8 mouse cellular contexts compared by ENCODE assay signal in the genomic region with DNA sequence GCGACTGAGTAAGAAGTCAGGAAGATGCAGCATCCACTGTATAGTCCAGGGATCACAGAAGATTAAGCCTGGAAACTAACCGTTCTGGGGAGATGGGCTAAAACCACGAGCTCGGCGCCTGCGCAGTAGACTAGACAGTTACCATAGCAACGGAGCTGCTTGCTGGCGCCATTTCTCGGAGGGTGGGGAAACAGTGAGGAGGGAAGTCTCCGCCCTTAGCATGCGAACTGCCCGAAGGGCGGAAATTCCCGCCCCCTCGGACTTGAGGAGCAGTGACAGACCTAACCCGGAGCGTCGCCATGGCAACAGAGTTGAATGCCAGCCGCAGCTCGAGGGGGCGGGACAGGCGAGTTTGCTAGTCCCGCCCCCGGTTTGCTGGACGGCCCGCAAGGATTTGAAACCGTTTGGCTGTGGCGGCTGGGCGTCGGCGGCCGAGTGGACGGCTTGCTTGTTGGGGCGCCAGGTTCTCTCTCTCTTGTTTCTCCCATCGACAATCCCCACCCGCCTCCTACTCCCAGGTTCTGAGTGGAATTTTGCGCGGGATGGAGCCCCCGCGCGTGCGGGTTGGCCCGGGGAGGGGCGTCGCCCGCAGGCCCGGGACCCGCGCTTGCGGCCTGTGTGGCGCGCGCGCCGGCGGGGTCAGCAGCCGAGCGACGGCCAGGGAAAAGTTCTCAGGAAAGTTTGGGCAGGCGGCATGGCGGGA. TPM values are rescaled to one million over a fixed set of nuclear protein-coding genes. Genes with fewer than 3 reads are reported as not detected.
A peak's percentile ranks its signal among the peaks of the same experiment; 100 is the strongest.
DNase-seq lines count a peak whose midpoint lies in the region; ATAC-seq lines count a peak whose summit lies in the region.

A gene (plus strand): TSS at position 304 of the 703 bp plus-strand sequence.

- no peaks in the 10 kb centered on the region for H3K36me3 ChIP-seq in heart, embryonic 14.5 days (ENCODE audit: control insufficient read depth, insufficient read depth, low read length)
- H3K36me3 ChIP-seq in liver, embryonic 13.5 days: no peaks in the 10 kb centered on the region
- no peaks in the 10 kb centered on the region for H3K36me3 ChIP-seq in stomach, embryonic 16.5 days (ENCODE audit: control insufficient read depth, insufficient read depth, low read length)

- no peaks in the 10 kb centered on the region for H3K9me3 ChIP-seq in heart, embryonic 14.5 days (ENCODE audit: control insufficient read depth, low read length)
- H3K9me3 ChIP-seq in liver, embryonic 13.5 days (replicated peaks): no peaks in the 10 kb centered on the region
- no peaks in the 10 kb centered on the region for H3K9me3 ChIP-seq in stomach, embryonic 16.5 days (replicated peaks; ENCODE audit: control insufficient read depth, low read length)

- ATAC-seq in CD4-positive, CD25-positive, alpha-beta regulatory T cell, adult 4 months: peak; percentile 99
- ATAC-seq in heart, embryonic 14.5 days (ENCODE audit: insufficient number of reproducible peaks, insufficient read depth, low FRiP score, low read depth): peak; percentile 97
- peak; percentile 93 for ATAC-seq in liver, embryonic 13.5 days (ENCODE audit: low read depth)
- ATAC-seq in stomach, embryonic 16.5 days (ENCODE audit: insufficient read depth, low FRiP score): peak; percentile 97

- H3K4me2 ChIP-seq in heart, embryonic 14.5 days (ENCODE audit: low read length): peak within 1 kb of the TSS; percentile 83
- H3K4me2 ChIP-seq in liver, embryonic 13.5 days: peak within 1 kb of the TSS; percentile 77
- H3K4me2 ChIP-seq in stomach, embryonic 16.5 days (ENCODE audit: low read depth, low read length): peak within 1 kb of the TSS; percentile 70

- no peaks in the 10 kb centered on the region for H3K27me3 ChIP-seq in heart, embryonic 14.5 days (ENCODE audit: control insufficient read depth, insufficient read depth, low read length)
- peaks cover 32% of the 10 kb centered on the region for H3K27me3 ChIP-seq in liver, embryonic 13.5 days
- no peaks in the 10 kb centered on the region for H3K27me3 ChIP-seq in stomach, embryonic 16.5 days (ENCODE audit: control insufficient read depth, insufficient read depth, low read length)

- peak within 1 kb of the TSS; percentile 14 to 30; a peak in 3 of 4 replicates for H3K27ac ChIP-seq in heart, embryonic 14.5 days (replicated peaks in 1 of 2; ENCODE audit: control insufficient read depth in 1 of 2, insufficient read depth in 1 of 2, low read depth in 2 of 2, low read length in 2 of 2)
- no peak within 1 kb of the TSS for H3K27ac ChIP-seq in liver, embryonic 13.5 days
- no peak within 1 kb of the TSS for H3K27ac ChIP-seq in stomach, embryonic 16.5 days (ENCODE audit: low read length)

- peaks cover 5% of the 10 kb centered on the region in 2 experiments; a peak in 1 of 4 replicates for H3K4me1 ChIP-seq in heart, embryonic 14.5 days (ENCODE audit: control insufficient read depth in 2 of 2, insufficient read depth in 2 of 2, low read length in 2 of 2)
- peaks cover 18% of the 10 kb centered on the region for H3K4me1 ChIP-seq in liver, embryonic 13.5 days (replicated peaks)
- peaks cover 9% of the 10 kb centered on the region for H3K4me1 ChIP-seq in stomach, embryonic 16.5 days (ENCODE audit: control insufficient read depth, insufficient read depth, low read length)

- peak; percentile 42 for DNase-seq in c-Kit-negative CD71-positive TER-119-positive erythroid progenitor cells, embryonic 14.5 days (ENCODE audit: low read depth, low spot score)
- peak; percentile 97 for DNase-seq in fibroblast of lung, adult 2 months (ENCODE audit: low read depth)
- DNase-seq in kidney, postnatal 14 days: peak; percentile 99
- DNase-seq in liver, embryonic 13.5 days: peak; percentile 85
- DNase-seq in neural tube, embryonic 10.5 days (ENCODE audit: extremely low spot score, low spot score): peak; percentile 95

- under 1% methylated on average over 61 of the region's 61 CpGs for WGBS in heart, embryonic 14.5 days
- 1% methylated on average over 61 of the region's 61 CpGs for WGBS in liver, embryonic 13.5 days (ENCODE audit: insufficient replicate concordance)
- under 1% methylated on average over 61 of the region's 61 CpGs for WGBS in stomach, embryonic 16.5 days

- H3K9ac ChIP-seq in heart, embryonic 14.5 days (ENCODE audit: low read length): peak within 1 kb of the TSS; percentile 90
- H3K9ac ChIP-seq in liver, embryonic 13.5 days: peak within 1 kb of the TSS; percentile 71
- peak within 1 kb of the TSS; percentile 79 for H3K9ac ChIP-seq in stomach, embryonic 16.5 days (ENCODE audit: low read length)

- peak within 1 kb of the TSS; percentile 84 to 91 for H3K4me3 ChIP-seq in heart, embryonic 14.5 days (ENCODE audit: control insufficient read depth in 1 of 2, insufficient read depth in 1 of 2, low read depth in 1 of 2, low read length in 2 of 2)
- peak within 1 kb of the TSS; percentile 66 for H3K4me3 ChIP-seq in liver, embryonic 13.5 days (replicated peaks)
- H3K4me3 ChIP-seq in stomach, embryonic 16.5 days (replicated peaks; ENCODE audit: low read length): peak within 1 kb of the TSS; percentile 57

RNA-seq across cellular contexts. Expression of the gene that starts here (rescaled TPM):
- 1 to 10 TPM; 4.5 to 5.8 TPM for polyA plus RNA-seq in CD4-positive, CD25-positive, alpha-beta regulatory T cell, adult 4 months (2017; shearing (Covaris generic))
- polyA plus RNA-seq in heart, embryonic 14.5 days (2014; fragmentation: Nextera tagmentation; extraction: Ambion mirVana): 9.2 and 10.7 TPM in 2 replicates
- 1.4 and 1.8 TPM in 2 replicates for polyA plus RNA-seq in liver, embryonic 13.5 days (2015; fragmentation: Nextera tagmentation; extraction: Ambion mirVana)
- 9.9 TPM in 2 replicates for polyA plus RNA-seq in stomach, embryonic 16.5 days (2015; fragmentation: Nextera tagmentation; extraction: Ambion mirVana)

Comparison
In these comparisons a context has a peak if more than half of its experiments do, and no peak if none do; other contexts are left out.
1. DNase-seq: peak in every context shown above with its lines; median percentile 99 in kidney, postnatal 14 days; 97 in fibroblast of lung, adult 2 months; 95 in neural tube, embryonic 10.5 days; 85 in liver, embryonic 13.5 days; 42 in c-Kit-negative CD71-positive TER-119-positive erythroid progenitor cells, embryonic 14.5 days.
2. H3K27ac ChIP-seq: peak in heart, embryonic 14.5 days (2 of 2); none in liver, embryonic 13.5 days (single experiment) and stomach, embryonic 16.5 days (single experiment).
3. Peak in every context shown above with its lines, with median percentiles within 50 percentile points of each other: ATAC-seq, H3K4me2 ChIP-seq, H3K4me3 ChIP-seq and H3K9ac ChIP-seq.